Mouse (Mus musculus) C2C12 (cell line): Measurements from ENCODE around the gene Bud31.

Experiments
- CEBPB ChIP-seq: IDR thresholded peaks from one replicate; pipeline ENCODE4 v1.6.1; 2011; ENCODE audit warnings: low read depth, mild to moderate bottlenecking, control low read depth, moderate library complexity
- CTCF ChIP-seq: IDR thresholded peaks from one replicate; pipeline ENCODE4 v1.5.1; 2011; ENCODE audit not compliant: control insufficient read depth, insufficient read depth, insufficient read length
- FOSL1 ChIP-seq: IDR thresholded peaks from one replicate; pipeline ENCODE4 v1.8.0; 2011; ENCODE audit warnings: mild to moderate bottlenecking, low read length; ENCODE audit not compliant: poor library complexity, insufficient read depth, severe bottlenecking
- MYOG ChIP-seq: IDR thresholded peaks from one replicate; pipeline ENCODE4 v1.6.1; 2011; ENCODE audit not compliant: control insufficient read depth, insufficient read length; ENCODE audit errors: extremely low read depth
- USF1 ChIP-seq: IDR thresholded peaks from one replicate; pipeline ENCODE4 v1.6.1; 2011; ENCODE audit warnings: low read depth, mild to moderate bottlenecking, control low read depth, moderate library complexity

DNA sequence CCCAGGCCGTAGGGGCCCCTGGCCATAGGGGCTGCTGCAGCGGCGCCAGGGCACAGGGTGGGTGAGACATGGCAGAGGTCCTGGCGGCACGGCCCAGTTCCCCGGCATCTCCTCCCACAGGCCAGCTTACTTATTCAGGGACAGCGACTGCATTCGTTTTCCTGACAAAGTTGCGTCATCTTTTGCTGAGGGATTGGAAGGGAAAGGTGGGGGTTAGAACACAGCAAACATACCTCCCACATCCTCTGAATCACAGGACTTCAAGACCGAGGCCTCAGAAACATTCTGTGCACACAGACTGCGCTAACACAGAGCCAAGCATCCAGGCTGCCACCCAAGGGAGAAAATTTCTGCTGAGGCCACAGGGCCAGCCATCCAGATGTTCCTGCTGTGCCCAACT, 10.0 kb upstream of the Bud31 start:
- TF ChIP-seq CTCF (no peak), FOSL1 (no peak), MYOG (no peak), USF1 (no peak), CEBPB (peak; percentile 48)
